Mouse (Mus musculus): ENCODE results near the gene Aldoc. TPM values are rescaled to one million over a fixed set of nuclear protein-coding genes. Genes with fewer than 3 reads are reported as not detected.

The Aldoc gene
- total RNA-seq (2023) = 2.1 and 2.5 TPM in 2 replicates

GRCm38 (mm10) chr11:78322860-78323259 lies at the start of gene Aldoc:
Gene Aldoc, plus strand, starts transcription at chr11:78322968.

GRCm38 (mm10) chr11:78290654-78291053 lies 32.1 kb upstream of the Aldoc start, which contains the start of gene BC030499:
Gene BC030499, plus strand, starts transcription at chr11:78290841.

DNA sequence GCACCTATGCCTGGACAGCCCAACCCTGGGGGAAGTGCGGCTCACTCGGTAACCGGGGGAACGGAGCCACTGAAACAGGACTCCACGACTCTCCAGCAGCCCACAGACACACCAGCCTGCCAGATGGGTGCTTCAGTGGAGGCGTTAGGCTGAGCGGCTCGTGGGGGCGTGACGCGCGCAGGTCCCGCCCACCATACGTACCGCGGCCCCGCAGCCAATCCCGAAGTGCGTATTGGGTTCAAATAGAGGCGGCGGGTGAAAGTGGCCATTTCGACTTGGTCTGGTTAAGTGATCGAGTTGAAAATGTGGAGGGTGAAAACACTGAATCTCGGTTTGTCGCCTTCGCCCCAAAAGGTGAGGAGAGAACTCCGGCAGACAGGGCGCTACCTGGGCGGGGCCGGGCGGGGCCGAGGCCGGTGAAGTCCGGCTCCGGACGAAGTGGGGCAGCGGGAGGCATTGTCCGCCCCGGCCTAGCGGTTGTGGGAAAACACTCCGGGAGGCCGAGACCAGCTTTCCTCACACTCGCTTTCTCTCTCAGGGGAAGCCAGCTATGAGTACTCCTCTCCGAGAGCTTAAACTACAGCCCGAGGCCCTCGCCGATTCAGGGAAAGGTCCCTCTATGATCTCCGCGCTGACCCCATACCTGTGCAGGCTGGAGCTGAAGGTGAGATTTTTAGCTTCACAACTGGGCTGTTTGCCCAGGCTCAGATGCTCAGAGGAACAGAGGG lies 21.2 kb upstream of the Aldoc start, which contains the start of gene Spag5:
Gene Spag5, plus strand, starts transcription at position 173 of the 728 bp plus-strand sequence.

DNA sequence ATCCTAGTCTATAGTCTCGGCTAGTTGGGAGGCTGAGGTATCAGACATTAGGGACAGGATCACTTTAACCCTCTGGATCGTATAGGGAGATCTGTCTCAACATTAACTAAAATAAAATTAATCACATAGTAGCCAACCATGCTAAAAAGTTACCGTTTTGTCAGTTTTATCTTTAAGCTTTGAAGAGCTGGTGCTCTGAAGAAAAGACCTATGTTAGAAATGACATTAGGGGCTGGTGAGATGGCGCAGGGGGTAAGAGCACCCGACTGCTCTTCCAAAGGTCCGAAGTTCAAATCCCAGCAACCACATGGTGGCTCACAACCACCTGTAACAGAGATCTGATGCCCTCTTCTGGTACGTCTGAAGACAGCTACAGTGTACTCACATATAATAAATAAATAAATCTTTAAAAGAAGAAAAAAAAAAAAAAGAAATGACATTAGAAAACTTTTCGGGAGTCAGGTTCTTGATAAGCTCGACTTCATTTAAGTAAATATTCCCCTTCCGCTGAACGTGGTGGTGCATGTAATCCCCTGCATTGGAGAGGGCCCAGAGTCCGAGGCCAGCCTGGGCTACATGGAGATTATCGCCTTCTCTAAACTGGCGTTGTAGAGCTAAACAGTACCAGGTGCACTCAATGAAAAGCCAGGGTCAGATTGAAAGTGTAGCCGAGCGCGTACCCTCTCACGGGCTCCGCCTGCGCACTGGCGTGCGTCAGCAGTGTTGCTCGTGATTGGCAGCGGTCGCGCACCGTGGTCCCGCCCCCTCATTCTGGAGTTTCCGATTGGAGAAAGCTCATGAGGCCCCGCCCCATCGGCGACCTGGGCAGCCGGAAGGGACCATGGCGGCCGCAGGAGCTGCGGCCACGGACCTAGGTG lies 5.1 kb downstream of the Aldoc start, which contains the start of gene Pigs:
Gene Pigs, plus strand, starts transcription at position 782 of the 878 bp plus-strand sequence.

GRCm38 (mm10) chr11:78343381-78344327 lies 20.9 kb downstream of the Aldoc start, which contains the start of gene Unc119:
Gene Unc119, plus strand, starts transcription at chr11:78343482.

Other genes with a start within 250 kb of the Aldoc start
- 15.6 and 17.2 TPM in 2 replicates for gene Eral1, start 242.6 kb upstream of the Aldoc start, total RNA-seq (2023)
- 48.2 and 54.2 TPM in 2 replicates for gene Fam222b, start 228.3 kb upstream of the Aldoc start, total RNA-seq (2023)
- gene Traf4, start 157.4 kb upstream of the Aldoc start, total RNA-seq (2023) = 2.9 and 3.7 TPM in 2 replicates
- gene Nek8, start 146.3 kb upstream of the Aldoc start, total RNA-seq (2023) = 3.6 and 3.9 TPM in 2 replicates
- gene Tlcd1, start 146.3 kb upstream of the Aldoc start, total RNA-seq (2023) = 6.2 and 12.3 TPM in 2 replicates
- gene Rpl23a, start 139.4 kb upstream of the Aldoc start, total RNA-seq (2023) = 588 and 767 TPM in 2 replicates
- gene Rab34, start 134.5 kb upstream of the Aldoc start, total RNA-seq (2023) = 0.93 and 9.1 TPM in 2 replicates
- 0.66 and 2.1 TPM in 2 replicates for gene Proca1, start 129.6 kb upstream of the Aldoc start, total RNA-seq (2023)
- 41.3 and 43.1 TPM in 2 replicates for gene Sdf2, start 77.2 kb upstream of the Aldoc start, total RNA-seq (2023)
- gene Supt6, start 77.0 kb upstream of the Aldoc start, total RNA-seq (2023) = 55.6 and 76.7 TPM in 2 replicates
- gene 2610507B11Rik, start 61.2 kb upstream of the Aldoc start, total RNA-seq (2023) = 45.5 and 59.1 TPM in 2 replicates
- gene BC030499, start 32.1 kb upstream of the Aldoc start, total RNA-seq (2023) = not detected in 2 replicates
- gene Spag5, start 21.4 kb upstream of the Aldoc start, total RNA-seq (2023) = 61.2 and 103 TPM in 2 replicates
- gene Pigs, start 5.4 kb downstream of the Aldoc start, total RNA-seq (2023) = 34.3 and 40.8 TPM in 2 replicates
- 115 and 123 TPM in 2 replicates for gene Unc119, start 20.5 kb downstream of the Aldoc start, total RNA-seq (2023)
- not detected in 2 replicates for gene Foxn1, start 63.6 kb downstream of the Aldoc start, total RNA-seq (2023)
- gene Slc13a2, start 99.2 kb downstream of the Aldoc start, total RNA-seq (2023) = not detected in 2 replicates
- gene Slc46a1, start 142.7 kb downstream of the Aldoc start, total RNA-seq (2023) = 0.47 and 0.86 TPM in 2 replicates
- 0.09 and 0.60 TPM in 2 replicates for gene Sarm1, start 174.8 kb downstream of the Aldoc start, total RNA-seq (2023)
- gene Vtn, start 176.1 kb downstream of the Aldoc start, total RNA-seq (2023) = not detected in 2 replicates
- gene Sebox, start 180.5 kb downstream of the Aldoc start, total RNA-seq (2023) = not detected in 2 replicates
- gene Tmem199, start 189.2 kb downstream of the Aldoc start, total RNA-seq (2023) = 12.7 and 18.9 TPM in 2 replicates
- gene Poldip2, start 189.2 kb downstream of the Aldoc start, total RNA-seq (2023) = 14.5 and 18.5 TPM in 2 replicates
- 6.4 and 8.4 TPM in 2 replicates for gene Tnfaip1, start 213.4 kb downstream of the Aldoc start, total RNA-seq (2023)
- 24.9 and 28.1 TPM in 2 replicates for gene Ift20, start 213.4 kb downstream of the Aldoc start, total RNA-seq (2023)
- 7.9 and 9.4 TPM in 2 replicates for gene Tmem97, start 227.8 kb downstream of the Aldoc start, total RNA-seq (2023)

All from neutrophil, adult 65 days (primary cell).